Mouse (Mus musculus) liver, postnatal 0 days (tissue): Measurements from ENCODE around the gene Myom3. TPM values are rescaled to one million over a fixed set of nuclear protein-coding genes. Genes with fewer than 3 reads are reported as not detected.

Source experiments
- ATAC-seq: fragments of 200-750 bp; cut with Nextera tagmentation; 2 replicates; pipeline ENCODE4 v1.8.0; 2017; ENCODE audit warnings: mild to moderate bottlenecking, moderate library complexity
- DNase-seq: peaks from one replicate; pipeline ENCODE4 v3.0.0-alpha.2; 2016
- H3K27ac ChIP-seq: fragments of 300-500 bp; sonication (generic); 2 replicates; pipeline ENCODE4 v1.5.1; 2014; ENCODE audit warnings: antibody characterized with exemption, moderate library complexity, mild to moderate bottlenecking, low read depth
- H3K27me3 ChIP-seq: fragments of 300-500 bp; sonication (generic); 2 replicates; pipeline ENCODE4 v1.6.1; 2014; ENCODE audit warnings: low read length, control low read depth, mixed read lengths; ENCODE audit not compliant: insufficient read depth
- H3K36me3 ChIP-seq: fragments of 300-500 bp; sonication (generic); replicated peaks from 2 replicates; pipeline ENCODE4 v1.6.1; 2014; ENCODE audit warnings: mild to moderate bottlenecking, control low read depth, low read length, moderate library complexity, mixed read lengths; ENCODE audit not compliant: insufficient read depth
- H3K4me1 ChIP-seq: fragments of 300-500 bp; sonication (generic); 2 replicates; pipeline ENCODE4 v1.6.1; 2014; ENCODE audit warnings: antibody characterized with exemption, mild to moderate bottlenecking, control low read depth; ENCODE audit not compliant: insufficient read depth
- H3K4me2 ChIP-seq: fragments of 300-500 bp; sonication (generic); 2 replicates; pipeline ENCODE4 v1.6.1; 2014; ENCODE audit warnings: low read depth, mild to moderate bottlenecking, low read length, moderate library complexity, mixed read lengths
- H3K4me3 ChIP-seq: fragments of 300-500 bp; sonication (generic); 2 replicates; pipeline ENCODE4 v1.5.1; 2014; ENCODE audit warnings: low read depth, low read length
- H3K9ac ChIP-seq: fragments of 300-500 bp; sonication (generic); replicated peaks from 2 replicates; pipeline ENCODE4 v1.6.1; 2014; ENCODE audit warnings: mild to moderate bottlenecking, moderate library complexity
- H3K9me3 ChIP-seq: fragments of 300-500 bp; sonication (generic); 2 replicates; pipeline ENCODE4 v1.6.1; 2016; ENCODE audit warnings: mild to moderate bottlenecking, control low read depth, low read length, mixed read lengths
- CTCF ChIP-seq: sonication (generic); IDR thresholded peaks from 2 replicates; pipeline ENCODE4 v1.5.1; 2016; ENCODE audit warnings: antibody characterized with exemption, low read depth
- EP300 ChIP-seq: IDR thresholded peaks from 2 replicates; pipeline ENCODE4 v1.6.1; 2016; ENCODE audit warnings: antibody characterized with exemption, low read depth, mild to moderate bottlenecking
- WGBS: fragments of 180-500 bp; shearing (Covaris S2); extraction: QIAGEN DNeasy Blood & Tissue Kit; methylation state at CpG from one replicate; pipeline ENCODE4 v1.1.7; 2014; ENCODE audit not compliant: insufficient replicate concordance; 5-methylcytosine and 5-hydroxymethylcytosine counted together
- polyA plus RNA-seq: library from polyadenylated mRNA; unstranded; fragments of >200 nt; fragmentation: Nextera tagmentation; extraction: Ambion mirVana; gene quantifications from 2 replicates; pipeline ENCODE4 v1.2.1, GENCODE M21; 2015

The Myom3 gene
- polyA plus RNA-seq, 1 experiment from 2014 or later = 0.02 TPM

DNA sequence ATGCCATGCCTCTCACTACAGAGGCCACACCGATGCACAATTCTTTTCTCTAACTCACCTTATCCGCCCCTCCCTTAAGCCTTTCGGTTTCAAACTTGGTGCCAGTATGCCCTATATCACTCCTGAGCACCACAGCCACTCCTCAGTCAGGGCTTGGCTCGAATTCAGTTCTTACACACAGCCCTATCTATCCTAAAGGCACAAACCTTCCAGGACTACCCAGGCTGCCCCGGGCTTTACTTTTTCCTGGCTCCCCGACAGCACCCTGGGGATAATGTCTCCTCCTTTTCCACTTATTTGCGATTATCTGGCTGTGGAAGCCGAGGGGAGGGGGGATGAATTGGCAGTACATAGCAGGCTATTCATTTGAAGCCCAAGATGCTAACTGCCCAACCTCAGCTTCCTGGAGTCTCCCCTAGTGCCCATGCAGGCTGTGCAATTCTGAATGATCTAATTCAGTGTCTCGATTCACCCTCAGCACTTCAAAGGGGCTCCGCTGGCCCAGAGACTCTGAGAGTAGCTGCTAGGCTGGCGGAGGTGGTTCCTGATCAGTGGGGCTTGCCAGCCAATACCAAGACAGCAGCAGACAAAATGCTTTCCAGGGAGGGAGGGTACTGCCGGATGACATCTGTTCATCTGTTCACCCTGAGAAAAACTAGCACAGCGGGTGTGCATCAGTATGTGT, 91.0 kb downstream of the Myom3 start:
- Histone ChIP-seq H3K9ac (peak overlapping the region; percentile 4; the same call in 1 of the 2 replicates), H3K4me2 (peak overlapping the region; percentile 45)
- WGBS = 45% methylated on average over 13 of the region's 13 CpGs

GRCm38 (mm10) chr4:135851942-135852341, 92.4 kb downstream of the Myom3 start:
- H3K36me3 ChIP-seq = no peaks in the 10 kb centered on the region
- WGBS = 63% methylated on average over 9 of the region's 9 CpGs
- no peak overlapping the region for H3K4me3 ChIP-seq
- peak; percentile 26 for ATAC-seq
- H3K9me3 ChIP-seq = no peaks in the 10 kb centered on the region
- H3K27me3 ChIP-seq = no peaks in the 10 kb centered on the region
- H3K4me1 ChIP-seq = peaks cover 37% of the 10 kb centered on the region
- H3K9ac ChIP-seq = no peak overlapping the region
- no peak for TF ChIP-seq CTCF
- TF ChIP-seq EP300 = peak; percentile 83
- peak; percentile 62 for DNase-seq
- peak overlapping the region; percentile 76 for H3K27ac ChIP-seq
- peak overlapping the region; percentile 45 for H3K4me2 ChIP-seq

More for the DNA sequence above, 91.0 kb downstream of the Myom3 start:
- ATAC-seq (peak; percentile 54), DNase-seq (no peak)
- no peaks in the 10 kb centered on the region for H3K9me3 ChIP-seq
- peak overlapping the region; percentile 76 for H3K27ac ChIP-seq
- H3K36me3 ChIP-seq = no peaks in the 10 kb centered on the region
- no peak overlapping the region for H3K4me3 ChIP-seq
- peaks cover 37% of the 10 kb centered on the region for H3K4me1 ChIP-seq
- no peaks in the 10 kb centered on the region for H3K27me3 ChIP-seq
- TF ChIP-seq CTCF = no peak

DNA sequence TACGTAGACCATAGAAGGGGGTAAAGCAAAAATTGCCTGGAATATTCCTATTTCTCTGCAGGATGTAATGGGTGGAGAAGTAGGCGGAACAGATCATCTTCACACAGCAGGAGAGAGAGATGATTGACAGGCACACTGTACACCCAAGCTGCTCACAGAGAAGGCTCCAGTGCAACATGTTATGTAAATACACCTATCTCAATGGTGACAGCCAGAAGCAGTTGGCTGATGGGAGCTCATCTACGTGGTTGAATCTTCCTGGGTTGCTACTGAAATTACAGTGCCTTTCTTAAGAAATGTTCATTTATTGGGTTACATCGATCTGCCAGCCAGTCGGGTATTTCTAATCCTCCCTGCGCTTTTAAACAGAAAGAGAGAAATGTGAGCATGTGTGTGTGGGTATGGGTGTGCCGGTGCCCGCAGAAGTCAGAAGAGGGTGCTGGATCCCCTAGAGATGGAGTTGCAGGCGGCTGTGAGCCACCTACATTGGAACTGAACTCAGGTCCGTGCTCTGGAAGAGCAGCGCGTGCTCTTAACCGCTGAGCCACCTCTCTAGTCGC, 94.6 kb downstream of the Myom3 start:
- 87% methylated on average over 14 of the region's 14 CpGs for whole genome bisulfite sequencing
- Histone ChIP-seq H3K9ac (peak overlapping the region; percentile 86; the same call in 1 of the 2 replicates), H3K27ac (0 out of 2 replicates have a peak overlapping the region, but pooled peaks have one; percentile 98)

GRCm38 (mm10) chr4:135854630-135855029, 95.1 kb downstream of the Myom3 start:
- Histone ChIP-seq H3K4me3 (peak overlapping the region; percentile 88), H3K9me3 (no peaks in the 10 kb centered on the region), H3K4me1 (peaks cover 55% of the 10 kb centered on the region), H3K27ac (peak overlapping the region; percentile 98), H3K27me3 (no peaks in the 10 kb centered on the region), H3K9ac (peak overlapping the region; percentile 86; the same call in 1 of the 2 replicates), H3K36me3 (peaks cover 10% of the 10 kb centered on the region), H3K4me2 (peak overlapping the region; percentile 95)
- ATAC-seq (no peak), DNase-seq (no peak)
- 78% methylated on average over 11 of the region's 11 CpGs for WGBS
- no peak for TF ChIP-seq EP300
- no peak for TF ChIP-seq CTCF

More for the DNA sequence above, 94.6 kb downstream of the Myom3 start:
- H3K4me3 ChIP-seq = no peak overlapping the region
- H3K36me3 ChIP-seq = peaks cover 4% of the 10 kb centered on the region; the same call in 1 of the 2 replicates
- no peaks in the 10 kb centered on the region for H3K9me3 ChIP-seq
- no peak for ATAC-seq
- TF ChIP-seq CTCF (no peak), EP300 (no peak)
- no peak for DNase-seq
- peak overlapping the region; percentile 95 for H3K4me2 ChIP-seq
- no peaks in the 10 kb centered on the region for H3K27me3 ChIP-seq
- H3K4me1 ChIP-seq = peaks cover 50% of the 10 kb centered on the region

DNA sequence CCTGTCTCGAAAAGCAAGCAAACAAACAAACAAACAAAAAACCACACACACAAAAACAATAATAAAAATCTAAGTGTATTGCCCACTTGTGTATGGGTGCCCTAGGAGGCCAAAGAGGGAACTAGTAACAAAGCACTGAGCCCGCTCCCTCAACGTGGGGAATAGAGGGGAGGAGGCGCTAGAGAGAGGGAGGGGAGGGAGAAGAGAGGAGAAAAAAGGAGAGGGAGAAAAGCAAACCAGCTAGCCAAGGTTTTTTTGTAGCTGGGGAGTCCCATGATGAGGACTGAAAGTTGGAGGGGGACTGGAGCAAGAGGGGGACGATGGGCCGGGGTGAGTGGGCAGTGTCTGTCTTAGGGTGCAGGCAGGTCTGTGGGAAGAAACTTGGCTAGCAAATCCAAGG, 95.6 kb downstream of the Myom3 start:
- H3K9me3 ChIP-seq = no peaks in the 10 kb centered on the region
- peaks cover 57% of the 10 kb centered on the region for H3K4me1 ChIP-seq
- no peaks in the 10 kb centered on the region for H3K27me3 ChIP-seq
- H3K27ac ChIP-seq = peak overlapping the region; percentile 98
- DNase-seq (no peak), ATAC-seq (no peak)
- H3K4me3 ChIP-seq = peak overlapping the region; percentile 88
- 6% methylated on average over 6 of the region's 6 CpGs for WGBS
- H3K4me2 ChIP-seq = peak overlapping the region; percentile 95
- H3K36me3 ChIP-seq = peaks cover 10% of the 10 kb centered on the region
- peak overlapping the region; percentile 86 for H3K9ac ChIP-seq
- peak; percentile 24; the same call in 1 of the 2 replicates for TF ChIP-seq CTCF
- no peak for TF ChIP-seq EP300

DNA sequence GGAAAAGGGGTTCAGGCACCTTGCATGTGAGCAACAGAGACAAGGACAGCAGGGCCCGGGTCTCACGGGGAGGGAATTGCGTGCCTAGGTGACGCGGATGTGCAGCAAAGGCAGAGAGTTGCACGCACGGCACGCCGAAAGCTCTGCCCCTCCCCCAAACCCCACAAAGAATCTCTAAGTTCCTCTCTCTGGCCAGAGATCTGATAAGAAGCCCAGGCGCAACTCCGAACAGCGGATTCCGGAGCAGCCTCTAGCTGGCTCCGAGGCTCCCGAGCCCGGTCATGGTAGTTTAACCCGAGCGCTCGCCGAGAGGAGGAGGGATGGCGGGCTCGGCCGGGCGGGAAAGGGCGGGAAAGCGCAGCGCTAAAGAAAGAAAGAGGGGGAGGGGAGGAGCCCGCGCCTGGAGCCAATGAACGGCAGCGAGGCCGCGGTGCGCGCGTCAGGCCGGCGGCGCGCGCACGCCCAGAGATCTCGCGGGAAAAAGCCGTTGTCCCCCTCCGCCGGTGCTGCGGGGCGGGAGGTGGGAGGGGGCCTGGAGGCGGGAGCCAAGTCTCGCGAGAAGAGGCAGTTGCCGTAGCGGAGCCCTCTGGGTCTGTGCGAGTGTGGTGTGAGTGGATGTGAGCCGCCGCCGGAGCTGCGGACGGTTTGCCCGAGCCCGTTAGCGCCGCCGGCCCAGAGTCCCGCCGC, 96.2 kb downstream of the Myom3 start, which contains the start of gene Srsf10:
Gene Srsf10, plus strand, starts transcription at position 212 of the 687 bp plus-strand sequence.
- no peaks in the 10 kb centered on the region for H3K9me3 ChIP-seq
- H3K27me3 ChIP-seq = no peaks in the 10 kb centered on the region
- DNase-seq = peak; percentile 98
- peak; percentile 94 for ATAC-seq
- peaks cover 59% of the 10 kb centered on the region for H3K4me1 ChIP-seq
- peak within 1 kb of the TSS; percentile 98 for H3K27ac ChIP-seq
- peak within 1 kb of the TSS; percentile 86 for H3K9ac ChIP-seq
- TF ChIP-seq CTCF (no peak), EP300 (peak; percentile 46)
- peak within 1 kb of the TSS; percentile 95 for H3K4me2 ChIP-seq
- WGBS = 0% methylated on average over 64 of the region's 67 CpGs
- peak within 1 kb of the TSS; percentile 88 for H3K4me3 ChIP-seq
- H3K36me3 ChIP-seq = peaks cover 10% of the 10 kb centered on the region
